Mouse (Mus musculus): ENCODE results near the gene Smpd3. TPM values are rescaled to one million over a fixed set of nuclear protein-coding genes. Genes with fewer than 3 reads are reported as not detected.

Gene Smpd3
- total RNA-seq, 4 experiments from 2014 or later: 65.8 to 76.1 (median 71.5) TPM

GRCm38 (mm10) chr8:106292484-106293396 lies 45.0 kb downstream of the Smpd3 start:
- no peak for DNase-seq (ENCODE audit: low spot score in 2 of 2)

- no peak for DNase-seq (ENCODE audit: low spot score in 2 of 2)
These were observed 48.3 kb downstream of the Smpd3 start for GRCm38 (mm10) chr8:106289464-106289863.

- DNase-seq (ENCODE audit: low spot score in 2 of 2): no peak
These were observed 49.1 kb downstream of the Smpd3 start for GRCm38 (mm10) chr8:106288732-106289131.

GRCm38 (mm10) chr8:106287445-106287844 lies 50.3 kb downstream of the Smpd3 start:
- no peak for DNase-seq (ENCODE audit: low spot score in 2 of 2)

GRCm38 (mm10) chr8:106280844-106281243 lies 56.9 kb downstream of the Smpd3 start:
- no peak for DNase-seq (ENCODE audit: low spot score in 2 of 2)

- no peak for DNase-seq (ENCODE audit: low spot score in 2 of 2)
These were observed 57.6 kb downstream of the Smpd3 start for GRCm38 (mm10) chr8:106280154-106280553.

- no peak for DNase-seq (ENCODE audit: low spot score in 2 of 2)
These were observed 59.3 kb downstream of the Smpd3 start for GRCm38 (mm10) chr8:106278367-106279042.

- DNase-seq (ENCODE audit: low spot score in 2 of 2): no peak
These were observed 61.0 kb downstream of the Smpd3 start for GRCm38 (mm10) chr8:106276709-106277317.

- no peak for DNase-seq (ENCODE audit: low spot score in 2 of 2)
These were observed 64.3 kb downstream of the Smpd3 start for GRCm38 (mm10) chr8:106273468-106273867.

GRCm38 (mm10) chr8:106271378-106271777 lies 66.4 kb downstream of the Smpd3 start:
- no peak for DNase-seq (ENCODE audit: low spot score in 2 of 2)

GRCm38 (mm10) chr8:106270804-106271203 lies 67.0 kb downstream of the Smpd3 start:
- peak in 1 of 2 experiments; percentile 81 for DNase-seq (ENCODE audit: low spot score in 2 of 2)

- no peak for DNase-seq (ENCODE audit: low spot score in 2 of 2)
These were observed 69.0 kb downstream of the Smpd3 start for GRCm38 (mm10) chr8:106268710-106269346.

GRCm38 (mm10) chr8:106265398-106265797 lies 72.4 kb downstream of the Smpd3 start:
- no peak for DNase-seq (ENCODE audit: low spot score in 2 of 2)

GRCm38 (mm10) chr8:106263928-106264327 lies 73.9 kb downstream of the Smpd3 start:
- no peak for DNase-seq (ENCODE audit: low spot score in 2 of 2)

- DNase-seq (ENCODE audit: low spot score in 2 of 2): no peak
These were observed 75.4 kb downstream of the Smpd3 start for GRCm38 (mm10) chr8:106262343-106262742.

GRCm38 (mm10) chr8:106260894-106261293 lies 76.9 kb downstream of the Smpd3 start:
- no peak for DNase-seq (ENCODE audit: low spot score in 2 of 2)

GRCm38 (mm10) chr8:106259579-106260255 lies 78.1 kb downstream of the Smpd3 start:
- DNase-seq (ENCODE audit: low spot score in 2 of 2): no peak

GRCm38 (mm10) chr8:106258169-106258568 lies 79.6 kb downstream of the Smpd3 start:
- no peak for DNase-seq (ENCODE audit: low spot score in 2 of 2)

GRCm38 (mm10) chr8:106250186-106250585 lies 87.6 kb downstream of the Smpd3 start:
- DNase-seq (ENCODE audit: low spot score in 2 of 2): no peak

GRCm38 (mm10) chr8:106237106-106237505 lies 100.7 kb downstream of the Smpd3 start:
- DNase-seq (ENCODE audit: low spot score in 2 of 2): no peak

All from left cerebral cortex, adult 8-10 months (tissue).